Mouse (Mus musculus) midbrain, embryonic 13.5 days (tissue): Measurements from ENCODE around the gene Hist1h2bl. TPM values are rescaled to one million over a fixed set of nuclear protein-coding genes. Genes with fewer than 3 reads are reported as not detected.
"Not testable (repeated sequence)": the region's sequence is repeated elsewhere in the genome, so short reads cannot be mapped to it uniquely, and the experiment has no call there.

Experiments
- ATAC-seq: fragments of 200-750 bp; cut with Nextera tagmentation; 2 replicates; pipeline ENCODE4 v1.8.0; 2017; ENCODE audit warnings: mild to moderate bottlenecking, moderate TSS enrichment, moderate library complexity
- H3K27ac ChIP-seq: fragments of 300-500 bp; sonication (generic); 2 replicates; pipeline ENCODE4 v1.5.1; 2015; ENCODE audit warnings: inconsistent platforms, mild to moderate bottlenecking, moderate library complexity
- H3K27me3 ChIP-seq: fragments of 300-500 bp; sonication (generic); 2 replicates; pipeline ENCODE4 v1.6.1; 2015; ENCODE audit warnings: mild to moderate bottlenecking, inconsistent platforms
- H3K36me3 ChIP-seq: fragments of 300-500 bp; sonication (generic); 2 replicates; pipeline ENCODE4 v1.6.1; 2015; ENCODE audit warnings: mild to moderate bottlenecking, inconsistent platforms
- H3K4me1 ChIP-seq: fragments of 300-500 bp; sonication (generic); replicated peaks from 2 replicates; pipeline ENCODE4 v1.6.1; 2015; ENCODE audit warnings: inconsistent platforms
- H3K4me2 ChIP-seq: fragments of 300-500 bp; sonication (generic); replicated peaks from 2 replicates; pipeline ENCODE4 v1.6.1; 2015; ENCODE audit warnings: moderate library complexity, mild to moderate bottlenecking, inconsistent platforms
- H3K4me3 ChIP-seq: fragments of 300-500 bp; sonication (generic); replicated peaks from 2 replicates; pipeline ENCODE4 v1.5.1; 2015; ENCODE audit warnings: mild to moderate bottlenecking, inconsistent platforms
- H3K9ac ChIP-seq: fragments of 300-500 bp; sonication (generic); replicated peaks from 2 replicates; pipeline ENCODE4 v1.6.1; 2015; ENCODE audit warnings: mild to moderate bottlenecking, inconsistent platforms
- H3K9me3 ChIP-seq: fragments of 300-500 bp; sonication (generic); 2 replicates; pipeline ENCODE4 v1.6.1; 2016; ENCODE audit warnings: mild to moderate bottlenecking, inconsistent platforms
- WGBS: fragments of 180-500 bp; shearing (Covaris S2); methylation state at CpG from one replicate; pipeline ENCODE4 v1.1.7; 2015; 5-methylcytosine and 5-hydroxymethylcytosine counted together
- polyA plus RNA-seq: library from polyadenylated mRNA; unstranded; fragments of >200 nt; fragmentation: Nextera tagmentation; extraction: Ambion mirVana; gene quantifications from 2 replicates; pipeline ENCODE4 v1.2.1, GENCODE M21; 2015

Gene Hist1h2bl
- polyA plus RNA-seq: 1.8 TPM in 1 of 2 replicates, not detected in the other

DNA sequence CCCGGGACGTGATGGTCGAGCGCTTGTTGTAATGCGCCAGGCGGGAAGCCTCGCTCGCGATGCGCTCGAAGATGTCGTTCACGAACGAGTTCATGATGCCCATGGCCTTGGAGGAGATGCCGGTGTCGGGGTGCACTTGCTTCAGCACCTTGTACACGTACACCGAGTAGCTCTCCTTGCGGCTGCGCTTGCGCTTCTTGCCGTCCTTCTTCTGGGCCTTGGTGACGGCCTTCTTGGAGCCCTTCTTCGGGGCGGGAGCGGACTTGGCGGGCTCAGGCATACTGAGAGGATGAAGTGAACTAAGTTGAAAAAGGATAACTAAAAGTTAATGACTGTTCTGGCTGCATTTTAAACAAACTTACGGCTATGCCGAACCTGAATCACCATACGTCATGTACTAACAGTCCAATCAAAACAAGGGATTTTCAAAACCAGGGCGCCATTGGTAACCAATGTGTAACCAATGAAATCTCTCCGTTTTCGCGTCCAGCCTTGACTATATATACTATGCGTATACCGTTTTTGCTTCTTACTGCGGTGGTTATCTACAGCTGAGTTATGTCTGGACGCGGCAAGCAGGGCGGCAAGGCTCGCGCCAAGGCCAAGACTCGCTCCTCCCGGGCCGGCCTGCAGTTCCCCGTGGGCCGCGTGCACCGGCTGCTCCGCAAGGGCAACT is at the start of gene Hist1h2bl, which contains the start of gene Hist1h2ai:
Hist1h2bl (minus strand) TSS at position 280 of the 676 bp plus-strand sequence.
Hist1h2ai (plus strand) TSS at position 559 of the 676 bp plus-strand sequence.
- peak within 1 kb of the TSS; percentile 96 for H3K27ac ChIP-seq
- not testable (repeated sequence) for H3K36me3 ChIP-seq, H3K27me3 ChIP-seq, H3K9me3 ChIP-seq
- peak within 1 kb of the TSS; percentile 77 for H3K4me2 ChIP-seq
- WGBS: 0% methylated on average over 36 of the region's 50 CpGs
- ATAC-seq: peak; percentile 94
- H3K4me3 ChIP-seq: peak within 1 kb of the TSS; percentile 49
- peaks cover 45% of the 10 kb centered on the region for H3K4me1 ChIP-seq
- H3K9ac ChIP-seq: peak within 1 kb of the TSS; percentile 72

DNA sequence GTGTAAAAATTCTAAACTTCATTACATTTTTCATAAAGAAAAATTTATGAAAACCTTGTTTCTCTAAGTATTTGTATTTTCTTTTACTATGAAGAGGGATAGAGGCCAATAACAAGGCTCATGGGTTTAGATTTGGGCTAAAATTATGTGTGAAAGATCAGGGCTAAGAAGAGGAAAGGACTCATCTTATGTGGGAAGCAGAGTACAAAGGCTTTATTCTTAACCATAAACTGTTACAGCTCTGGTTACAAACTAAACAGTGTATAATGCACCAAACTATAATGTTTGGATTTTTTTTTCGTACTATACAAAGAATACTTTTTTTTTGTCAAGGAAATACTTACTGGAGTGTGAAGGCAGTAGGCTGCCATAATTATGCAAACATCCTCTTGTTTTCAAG is 39.8 kb upstream of the Hist1h2bl start:
- H3K9ac ChIP-seq: no peak overlapping the region
- H3K27me3 ChIP-seq: no peaks in the 10 kb centered on the region
- WGBS: 69% methylated on average over 1 of the region's 1 CpGs
- no peak for ATAC-seq
- no peak overlapping the region for H3K4me2 ChIP-seq
- no peak overlapping the region for H3K4me3 ChIP-seq
- peaks cover 23% of the 10 kb centered on the region for H3K4me1 ChIP-seq
- H3K9me3 ChIP-seq: no peaks in the 10 kb centered on the region
- no peak overlapping the region for H3K27ac ChIP-seq
- H3K36me3 ChIP-seq: no peaks in the 10 kb centered on the region

DNA sequence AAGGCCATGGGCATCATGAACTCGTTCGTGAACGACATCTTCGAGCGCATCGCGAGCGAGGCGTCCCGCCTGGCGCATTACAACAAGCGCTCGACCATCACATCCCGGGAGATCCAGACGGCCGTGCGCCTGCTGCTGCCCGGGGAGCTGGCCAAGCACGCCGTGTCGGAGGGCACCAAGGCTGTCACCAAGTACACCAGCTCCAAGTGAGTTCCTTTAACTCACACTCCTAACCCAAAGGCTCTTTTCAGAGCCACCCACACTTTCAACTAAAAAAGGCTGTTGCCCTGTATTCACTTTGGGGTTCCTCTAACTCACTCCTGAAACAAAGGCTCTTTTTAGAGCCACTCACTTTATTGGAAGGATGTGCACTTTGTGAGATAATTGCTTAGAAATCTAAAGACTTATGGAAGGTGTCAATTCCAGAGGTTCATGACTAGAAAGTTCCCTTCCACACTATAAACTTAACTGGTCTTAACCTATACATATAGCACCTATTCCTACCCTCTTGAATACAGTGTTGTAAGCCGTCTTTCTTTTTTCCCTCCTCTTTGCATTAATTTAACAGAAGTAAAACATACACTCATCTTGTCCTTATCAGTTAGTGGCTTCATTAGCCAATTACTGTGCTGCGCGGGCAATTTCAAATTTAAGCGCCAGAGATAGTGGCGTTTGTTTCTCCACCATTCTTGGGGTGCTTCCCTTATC is 38.5 kb upstream of the Hist1h2bl start:
- peak; percentile 0; the same call in 1 of the 2 replicates for ATAC-seq
- H3K9me3 ChIP-seq, H3K27me3 ChIP-seq, H3K36me3 ChIP-seq: not testable (repeated sequence)
- peak overlapping the region; percentile 66 for H3K9ac ChIP-seq
- peak overlapping the region; percentile 76 for H3K4me2 ChIP-seq
- WGBS: under 1% methylated on average over 18 of the region's 26 CpGs
- H3K4me3 ChIP-seq: peak overlapping the region; percentile 43
- H3K27ac ChIP-seq: peak overlapping the region; percentile 95
- H3K4me1 ChIP-seq: peaks cover 26% of the 10 kb centered on the region

DNA sequence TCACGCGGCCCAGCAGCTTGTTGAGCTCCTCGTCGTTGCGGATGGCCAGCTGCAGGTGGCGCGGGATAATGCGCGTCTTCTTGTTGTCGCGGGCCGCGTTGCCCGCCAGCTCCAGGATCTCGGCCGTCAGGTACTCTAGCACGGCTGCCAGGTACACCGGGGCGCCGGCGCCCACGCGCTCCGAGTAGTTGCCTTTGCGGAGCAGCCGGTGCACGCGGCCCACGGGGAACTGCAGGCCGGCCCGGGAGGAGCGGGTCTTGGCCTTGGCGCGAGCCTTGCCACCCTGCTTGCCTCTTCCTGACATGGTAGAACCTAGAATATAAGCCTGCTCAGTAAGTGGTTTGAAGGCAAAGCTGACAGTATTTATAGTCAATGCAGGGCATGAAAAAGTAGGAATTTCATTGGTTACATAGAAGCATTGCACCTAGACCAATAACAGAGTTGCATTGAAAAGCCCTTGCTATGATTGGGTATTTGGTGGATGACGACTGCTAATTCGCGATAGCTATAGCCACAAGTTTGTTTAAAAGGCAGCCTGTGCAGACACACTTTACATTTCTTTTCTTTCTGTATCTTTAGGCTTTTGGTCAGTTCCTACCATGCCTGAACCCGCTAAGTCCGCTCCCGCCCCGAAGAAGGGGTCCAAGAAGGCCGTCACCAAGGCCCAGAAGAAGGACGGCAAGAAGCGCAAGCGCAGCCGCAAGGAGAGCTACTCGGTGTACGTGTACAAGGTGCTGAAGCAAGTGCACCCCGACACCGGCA is 37.8 kb upstream of the Hist1h2bl start, which contains the start of the genes Hist1h2ak and Hist1h2bn:
Hist1h2ak (minus strand) TSS at position 304 of the 762 bp plus-strand sequence.
Hist1h2bn (plus strand) TSS at position 600 of the 762 bp plus-strand sequence.
- Histone ChIP-seq H3K9ac (peak within 1 kb of the TSS; percentile 68), H3K27ac (peak within 1 kb of the TSS; percentile 95), H3K4me2 (peak within 1 kb of the TSS; percentile 76), H3K4me3 (peak within 1 kb of the TSS; percentile 43), H3K4me1 (peaks cover 33% of the 10 kb centered on the region)
- not testable (repeated sequence) for H3K27me3 ChIP-seq, H3K36me3 ChIP-seq, H3K9me3 ChIP-seq
- peak; percentile 96 for ATAC-seq
- WGBS: under 1% methylated on average over 46 of the region's 50 CpGs

DNA sequence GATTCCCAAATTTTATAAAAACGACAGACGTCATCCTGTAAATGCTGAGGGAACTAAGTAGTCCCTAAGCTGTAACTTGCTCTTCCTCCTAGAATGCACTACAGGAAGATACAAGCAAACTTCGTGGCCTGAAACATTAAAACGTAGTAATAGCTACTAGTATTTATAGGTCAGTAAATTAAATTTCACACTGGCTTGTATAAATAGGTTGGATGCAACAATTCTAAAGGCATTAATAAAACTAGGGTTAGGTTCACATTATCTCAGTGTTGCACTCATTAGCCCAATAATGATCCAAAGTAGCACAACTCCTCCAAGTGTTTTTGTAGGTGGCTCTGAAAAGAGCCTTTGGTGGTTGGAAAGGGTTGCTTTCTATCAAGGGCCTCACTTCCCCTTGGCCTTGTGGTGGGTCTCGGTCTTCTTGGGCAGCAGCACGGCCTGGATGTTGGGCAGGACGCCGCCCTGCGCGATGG is 37.1 kb upstream of the Hist1h2bl start:
- H3K4me3 ChIP-seq: peak overlapping the region; percentile 43
- peak overlapping the region; percentile 76 for H3K4me2 ChIP-seq
- H3K9ac ChIP-seq: peak overlapping the region; percentile 68
- no peaks in the 10 kb centered on the region for H3K36me3 ChIP-seq
- no peaks in the 10 kb centered on the region for H3K9me3 ChIP-seq
- no peaks in the 10 kb centered on the region for H3K27me3 ChIP-seq
- peak overlapping the region; percentile 95 for H3K27ac ChIP-seq
- no peak for ATAC-seq
- peaks cover 37% of the 10 kb centered on the region for H3K4me1 ChIP-seq
- 2% methylated on average over 10 of the region's 10 CpGs for WGBS

DNA sequence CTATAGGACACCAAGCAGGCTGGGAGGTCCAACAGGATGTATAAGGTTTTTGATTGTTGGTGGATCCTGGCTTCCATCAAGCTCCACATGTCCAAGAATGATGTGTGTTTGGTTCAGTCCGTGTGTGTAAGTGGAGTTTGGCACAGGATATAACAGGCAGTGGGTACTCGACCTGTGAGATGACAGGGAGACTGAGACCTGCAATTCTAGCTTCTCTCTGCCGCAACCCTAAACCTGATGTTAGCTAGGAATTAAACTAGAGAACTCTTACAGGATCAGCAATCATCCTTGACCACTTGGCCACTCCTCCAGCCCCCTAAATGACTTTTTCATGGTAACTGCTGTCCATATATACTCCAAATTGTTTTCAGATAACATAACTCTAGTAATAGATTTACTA is 36.4 kb upstream of the Hist1h2bl start:
- Histone ChIP-seq H3K4me2 (peak overlapping the region; percentile 76), H3K4me3 (no peak overlapping the region), H3K27ac (peak overlapping the region; percentile 40), H3K9me3 (no peaks in the 10 kb centered on the region), H3K9ac (0 out of 2 replicates have a peak overlapping the region, but pooled peaks have one; percentile 28), H3K27me3 (no peaks in the 10 kb centered on the region), H3K4me1 (peaks cover 41% of the 10 kb centered on the region), H3K36me3 (no peaks in the 10 kb centered on the region)
- no peak for ATAC-seq
- WGBS: 52% methylated on average over 3 of the region's 3 CpGs

DNA sequence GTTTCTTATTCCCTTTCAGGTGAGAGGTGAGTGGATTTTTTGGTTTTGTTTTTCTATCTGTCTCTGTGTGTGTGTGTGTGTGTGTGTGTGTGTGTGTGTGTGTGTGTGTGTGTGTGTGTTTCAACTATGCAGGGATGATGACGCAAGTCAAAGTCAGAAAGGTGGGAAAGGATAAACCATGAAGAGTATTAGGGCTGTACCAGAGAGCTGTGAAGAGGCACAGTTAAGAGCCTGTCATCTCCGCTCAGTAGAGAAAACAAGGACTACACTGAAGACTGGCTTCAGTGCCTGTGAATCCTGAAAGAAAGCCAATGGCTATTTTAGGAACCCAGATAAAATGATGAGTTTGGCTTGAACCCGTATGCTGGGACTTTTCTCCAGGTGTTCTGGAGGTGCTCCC is 35.9 kb upstream of the Hist1h2bl start:
- H3K9me3 ChIP-seq: no peaks in the 10 kb centered on the region
- H3K9ac ChIP-seq: no peak overlapping the region
- H3K27me3 ChIP-seq: no peaks in the 10 kb centered on the region
- peak overlapping the region; percentile 40; the same call in 1 of the 2 replicates for H3K27ac ChIP-seq
- H3K4me2 ChIP-seq: no peak overlapping the region
- H3K4me3 ChIP-seq: no peak overlapping the region
- WGBS: 77% methylated on average over 3 of the region's 3 CpGs
- H3K4me1 ChIP-seq: peaks cover 45% of the 10 kb centered on the region
- no peak for ATAC-seq
- no peaks in the 10 kb centered on the region for H3K36me3 ChIP-seq

DNA sequence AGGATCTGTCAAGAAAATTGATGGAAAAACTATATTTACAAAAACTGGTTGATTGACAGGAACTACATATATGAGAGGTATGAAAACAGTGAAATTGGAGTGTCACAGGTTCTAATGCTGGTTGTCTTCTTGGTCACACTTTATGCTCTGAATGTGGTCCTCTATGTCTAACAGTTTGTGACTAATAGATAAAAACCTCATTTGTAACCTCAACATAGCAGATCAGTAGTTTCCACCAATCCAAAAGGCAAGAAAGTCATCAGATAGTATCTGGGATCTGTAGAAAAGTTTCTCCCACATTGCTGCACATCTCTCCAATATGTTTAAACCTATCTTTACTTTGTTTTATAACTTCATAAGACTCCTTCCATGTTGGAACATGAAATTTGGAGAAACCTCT is 35.5 kb upstream of the Hist1h2bl start:
- no peaks in the 10 kb centered on the region for H3K36me3 ChIP-seq
- H3K4me2 ChIP-seq: no peak overlapping the region
- ATAC-seq: no peak
- H3K4me3 ChIP-seq: no peak overlapping the region
- H3K4me1 ChIP-seq: peaks cover 45% of the 10 kb centered on the region
- H3K27ac ChIP-seq: no peak overlapping the region; the same call in 1 of the 2 replicates
- H3K27me3 ChIP-seq: no peaks in the 10 kb centered on the region
- H3K9ac ChIP-seq: no peak overlapping the region
- H3K9me3 ChIP-seq: no peaks in the 10 kb centered on the region

DNA sequence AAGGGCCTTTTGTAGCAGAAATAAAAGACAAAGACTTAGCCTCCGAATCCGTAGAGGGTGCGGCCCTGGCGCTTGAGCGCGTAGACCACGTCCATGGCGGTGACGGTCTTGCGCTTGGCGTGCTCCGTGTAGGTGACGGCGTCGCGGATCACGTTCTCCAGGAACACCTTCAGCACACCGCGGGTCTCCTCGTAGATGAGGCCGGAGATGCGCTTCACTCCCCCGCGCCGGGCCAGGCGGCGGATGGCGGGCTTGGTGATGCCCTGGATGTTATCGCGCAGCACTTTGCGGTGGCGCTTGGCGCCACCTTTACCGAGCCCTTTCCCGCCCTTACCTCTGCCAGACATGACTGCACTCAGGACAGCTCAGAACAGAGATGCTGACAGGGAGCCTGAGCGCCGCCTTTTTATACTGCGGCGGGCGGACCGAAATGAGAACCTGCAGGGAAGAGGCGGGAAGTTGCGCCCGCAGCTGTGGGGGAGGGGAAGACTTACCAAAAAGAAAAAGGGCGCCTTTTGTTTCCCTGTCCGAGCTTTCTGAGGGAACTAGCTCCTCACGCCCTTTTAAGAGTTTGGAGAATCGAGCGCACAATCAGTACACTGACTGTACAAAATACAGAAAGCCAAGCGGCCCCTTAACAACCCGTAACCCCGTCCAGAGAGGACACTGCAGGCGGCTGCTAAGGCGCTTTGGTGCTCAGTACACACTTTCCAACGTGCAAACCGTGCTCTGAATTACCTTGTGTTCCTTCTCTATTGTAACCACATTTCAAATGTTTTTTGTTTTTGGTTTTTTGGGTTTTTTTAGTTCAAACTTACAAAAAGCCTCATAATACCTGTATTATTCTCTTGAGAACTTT is 34.4 kb upstream of the Hist1h2bl start, which contains the start of gene Hist1h4k:
Hist1h4k (minus strand) TSS at position 347 of the 859 bp plus-strand sequence.
- H3K36me3 ChIP-seq, H3K27me3 ChIP-seq, H3K9me3 ChIP-seq: not testable (repeated sequence)
- Histone ChIP-seq H3K4me1 (peaks cover 41% of the 10 kb centered on the region), H3K4me3 (peak within 1 kb of the TSS; percentile 61), H3K9ac (peak within 1 kb of the TSS; percentile 79), H3K27ac (peak within 1 kb of the TSS; percentile 91), H3K4me2 (peak within 1 kb of the TSS; percentile 81)
- ATAC-seq: peak; percentile 85
- WGBS: under 1% methylated on average over 41 of the region's 56 CpGs

DNA sequence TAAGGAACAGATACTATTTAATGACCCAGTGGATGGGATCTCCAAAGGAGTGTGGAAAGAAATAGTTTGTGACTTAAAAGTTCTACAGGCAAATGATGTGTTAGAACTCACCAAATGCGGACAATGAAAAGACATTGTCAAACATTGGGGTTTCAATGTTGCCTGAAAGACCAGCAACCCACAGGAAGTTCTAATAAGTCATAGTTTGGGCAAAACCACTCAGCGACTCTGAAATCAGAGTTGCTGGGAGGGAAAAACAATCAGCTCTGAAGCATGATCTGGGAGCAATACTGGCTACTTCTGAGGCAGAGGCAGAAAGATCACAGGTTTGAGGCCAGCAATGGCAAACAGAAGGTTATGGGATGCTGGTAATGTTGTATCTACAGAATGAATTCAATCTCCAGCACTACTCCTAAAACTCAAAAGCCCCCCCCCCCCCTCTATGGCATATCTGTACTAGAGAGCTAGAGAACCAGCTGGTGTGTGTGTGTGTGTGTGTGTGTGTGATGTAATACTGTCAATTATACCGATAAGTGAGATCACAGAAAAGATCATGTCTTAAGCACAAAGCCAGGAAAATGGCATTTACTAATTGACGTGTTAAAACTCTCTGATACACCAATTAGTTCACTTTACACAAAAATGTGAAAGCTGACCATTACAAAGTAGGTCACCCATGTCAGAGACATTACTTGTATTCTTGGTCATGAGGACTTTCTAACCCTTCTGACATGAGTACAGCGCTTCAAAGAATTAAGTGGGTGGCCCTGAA is 33.6 kb upstream of the Hist1h2bl start:
- Histone ChIP-seq H3K27me3 (no peaks in the 10 kb centered on the region), H3K4me2 (peak overlapping the region; percentile 81), H3K4me1 (peaks cover 37% of the 10 kb centered on the region), H3K36me3 (no peaks in the 10 kb centered on the region), H3K9ac (peak overlapping the region; percentile 79), H3K9me3 (no peaks in the 10 kb centered on the region), H3K4me3 (peak overlapping the region; percentile 61), H3K27ac (peak overlapping the region; percentile 91)
- WGBS: 5% methylated on average over 5 of the region's 5 CpGs
- no peak for ATAC-seq
